Mouse (Mus musculus) stomach, embryonic 16.5 days (tissue): Measurements from ENCODE around the gene Scgb2b3. TPM values are rescaled to one million over a fixed set of nuclear protein-coding genes. Genes with fewer than 3 reads are reported as not detected.

ENCODE experiments used
- ATAC-seq: fragments of 200-750 bp; cut with Nextera tagmentation; 2 replicates; pipeline ENCODE4 v1.8.0; 2017; ENCODE audit warnings: moderate number of reproducible peaks, moderate TSS enrichment; ENCODE audit not compliant: insufficient read depth, low FRiP score
- H3K27ac ChIP-seq: fragments of 300-500 bp; sonication (generic); 2 replicates; pipeline ENCODE4 v1.5.1; 2014; ENCODE audit warnings: low read length
- H3K27me3 ChIP-seq: fragments of 300-500 bp; sonication (generic); 2 replicates; pipeline ENCODE4 v1.6.1; 2014; ENCODE audit warnings: low read length, control low read depth, mixed read lengths; ENCODE audit not compliant: control insufficient read depth, insufficient read depth
- H3K36me3 ChIP-seq: fragments of 300-500 bp; sonication (generic); 2 replicates; pipeline ENCODE4 v1.6.1; 2014; ENCODE audit warnings: low read length; ENCODE audit not compliant: control insufficient read depth, insufficient read depth
- H3K4me1 ChIP-seq: fragments of 300-500 bp; sonication (generic); 2 replicates; pipeline ENCODE4 v1.6.1; 2014; ENCODE audit warnings: low read length, control low read depth, mixed read lengths; ENCODE audit not compliant: control insufficient read depth, insufficient read depth
- H3K4me2 ChIP-seq: fragments of 300-500 bp; sonication (generic); 2 replicates; pipeline ENCODE4 v1.6.1; 2014; ENCODE audit warnings: low read depth, low read length, mixed read lengths
- H3K4me3 ChIP-seq: fragments of 300-500 bp; sonication (generic); replicated peaks from 2 replicates; pipeline ENCODE4 v1.5.1; 2014; ENCODE audit warnings: mild to moderate bottlenecking, low read length
- H3K9ac ChIP-seq: fragments of 300-500 bp; sonication (generic); 2 replicates; pipeline ENCODE4 v1.6.1; 2014; ENCODE audit warnings: low read length
- H3K9me3 ChIP-seq: fragments of 300-500 bp; sonication (generic); replicated peaks from 2 replicates; pipeline ENCODE4 v1.6.1; 2016; ENCODE audit warnings: low read length, control low read depth; ENCODE audit not compliant: control insufficient read depth
- WGBS: fragments of 180-500 bp; shearing (Covaris S2); extraction: QIAGEN DNeasy Blood & Tissue Kit; methylation state at CpG from one replicate; pipeline ENCODE4 v1.1.7; 2014; 5-methylcytosine and 5-hydroxymethylcytosine counted together
- polyA plus RNA-seq: library from polyadenylated mRNA; unstranded; fragments of >200 nt; fragmentation: Nextera tagmentation; extraction: Ambion mirVana; gene quantifications from 2 replicates; pipeline ENCODE4 v1.2.1, GENCODE M21; 2015

Scgb2b3 gene
- not detected in 2 replicates for polyA plus RNA-seq

GRCm38 (mm10) chr7:31362022-31362560, at the start of gene Scgb2b3:
Gene Scgb2b3, minus strand, starts transcription at chr7:31362072.
- H3K27me3 ChIP-seq = no peaks in the 10 kb centered on the region
- no peaks in the 10 kb centered on the region for H3K9me3 ChIP-seq
- no peak within 1 kb of the TSS for H3K4me3 ChIP-seq
- H3K4me2 ChIP-seq = no peak within 1 kb of the TSS
- H3K27ac ChIP-seq = no peak within 1 kb of the TSS
- ATAC-seq = no peak
- no peak within 1 kb of the TSS for H3K9ac ChIP-seq
- WGBS = 66% methylated on average over 4 of the region's 4 CpGs
- H3K4me1 ChIP-seq = no peaks in the 10 kb centered on the region
- no peaks in the 10 kb centered on the region for H3K36me3 ChIP-seq

GRCm38 (mm10) chr7:31375292-31375691, 13.4 kb upstream of the Scgb2b3 start, which contains the start of gene Scgb1b3:
Gene Scgb1b3, plus strand, starts transcription at chr7:31375592.
- H3K27ac ChIP-seq = no peak within 1 kb of the TSS
- no peak within 1 kb of the TSS for H3K9ac ChIP-seq
- H3K27me3 ChIP-seq = no peaks in the 10 kb centered on the region
- H3K36me3 ChIP-seq = no peaks in the 10 kb centered on the region
- ATAC-seq = no peak
- H3K4me2 ChIP-seq = no peak within 1 kb of the TSS
- H3K4me1 ChIP-seq = no peaks in the 10 kb centered on the region
- WGBS = 76% methylated on average over 3 of the region's 3 CpGs
- H3K9me3 ChIP-seq = peaks cover 11% of the 10 kb centered on the region; the same call in 1 of the 2 replicates
- H3K4me3 ChIP-seq = no peak within 1 kb of the TSS

Other genes starting within 250 kb of the Scgb2b3 start
- gene Hpn, start 246.8 kb downstream of the Scgb2b3 start, polyA plus RNA-seq = 35.7 and 36.0 TPM in 2 replicates
- gene Scn1b, start 235.1 kb downstream of the Scgb2b3 start, polyA plus RNA-seq = 0.80 and 1.4 TPM in 2 replicates
- 56.7 and 57.9 TPM in 2 replicates for gene Gramd1a, start 206.2 kb downstream of the Scgb2b3 start, polyA plus RNA-seq
- not detected in 2 replicates for gene Scgb2b2, start 71.6 kb downstream of the Scgb2b3 start, polyA plus RNA-seq
- gene Scgb1b2, start 70.3 kb downstream of the Scgb2b3 start, polyA plus RNA-seq = not detected in 2 replicates
- gene Scgb1b3, start 13.5 kb upstream of the Scgb2b3 start, polyA plus RNA-seq = not detected in 2 replicates